Mouse (Mus musculus): ENCODE results near the gene Padi2. TPM values are rescaled to one million over a fixed set of nuclear protein-coding genes. Genes with fewer than 3 reads are reported as not detected.

Gene Padi2
- polyA plus RNA-seq, 1 experiment: 0.67 TPM

GRCm38 (mm10) chr4:140882365-140882764 is 23.8 kb upstream of the Padi2 start:
- no peak for DNase-seq (ENCODE audit: low read depth)
- TF ChIP-seq POLR2A (IDR thresholded peaks at IDR 0.05; ENCODE audit: borderline replicate concordance, extremely low read depth, insufficient read depth, insufficient read length, poor library complexity, severe bottlenecking): no peak
- peak; percentile 48 for TF ChIP-seq CTCF (IDR thresholded peaks at IDR 0.05; ENCODE audit: borderline replicate concordance, extremely low read depth, insufficient read depth, insufficient read length)

GRCm38 (mm10) chr4:140882981-140883380 is 23.2 kb upstream of the Padi2 start:
- no peak for TF ChIP-seq POLR2A (IDR thresholded peaks at IDR 0.05; ENCODE audit: borderline replicate concordance, extremely low read depth, insufficient read depth, insufficient read length, poor library complexity, severe bottlenecking)
- TF ChIP-seq CTCF (IDR thresholded peaks at IDR 0.05; ENCODE audit: borderline replicate concordance, extremely low read depth, insufficient read depth, insufficient read length): no peak

GRCm38 (mm10) chr4:140883852-140884251 is 22.3 kb upstream of the Padi2 start:
- DNase-seq (ENCODE audit: low read depth): peak; percentile 25
- TF ChIP-seq CTCF (IDR thresholded peaks at IDR 0.05; ENCODE audit: borderline replicate concordance, extremely low read depth, insufficient read depth, insufficient read length) (no peak), POLR2A (IDR thresholded peaks at IDR 0.05; ENCODE audit: borderline replicate concordance, extremely low read depth, insufficient read depth, insufficient read length, poor library complexity, severe bottlenecking) (no peak)

More at GRCm38 (mm10) chr4:140882981-140883380, 23.2 kb upstream of the Padi2 start:
- no peak for DNase-seq (ENCODE audit: low read depth)

DNA sequence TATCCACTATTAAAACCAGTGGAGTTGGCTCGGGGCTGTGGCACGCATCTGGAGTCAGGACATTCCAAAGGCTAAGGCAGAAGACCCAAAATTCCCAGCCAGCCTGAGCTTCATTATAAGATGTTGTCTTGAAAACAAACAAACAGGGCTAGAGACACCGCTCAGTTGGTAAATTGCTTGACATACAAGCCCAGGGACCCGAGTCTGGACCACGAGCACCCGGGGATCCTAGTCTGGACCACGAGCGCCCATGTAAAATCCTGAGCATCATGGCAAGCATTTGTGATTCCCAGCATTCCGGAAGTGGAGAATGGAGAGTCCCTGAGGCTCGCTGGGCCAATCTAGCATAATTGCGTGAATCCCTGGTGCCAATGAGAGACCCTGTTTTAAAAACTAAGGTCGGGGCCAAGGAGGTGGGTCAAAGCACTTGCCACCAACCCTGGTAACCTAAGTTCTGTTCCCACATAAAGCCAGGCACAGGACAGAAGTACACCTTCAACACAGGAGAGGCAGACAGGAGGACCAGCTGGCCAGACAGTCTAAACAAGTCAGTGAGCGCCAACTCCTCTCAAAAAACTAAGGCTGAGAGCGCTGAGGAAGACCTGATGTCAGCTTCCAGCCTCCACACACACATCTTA is 14.5 kb upstream of the Padi2 start:
- no peak for TF ChIP-seq CTCF (IDR thresholded peaks at IDR 0.05; ENCODE audit: borderline replicate concordance, extremely low read depth, insufficient read depth, insufficient read length)
- TF ChIP-seq POLR2A (IDR thresholded peaks at IDR 0.05; ENCODE audit: borderline replicate concordance, extremely low read depth, insufficient read depth, insufficient read length, poor library complexity, severe bottlenecking): no peak
- no peak for DNase-seq (ENCODE audit: low read depth)

DNA sequence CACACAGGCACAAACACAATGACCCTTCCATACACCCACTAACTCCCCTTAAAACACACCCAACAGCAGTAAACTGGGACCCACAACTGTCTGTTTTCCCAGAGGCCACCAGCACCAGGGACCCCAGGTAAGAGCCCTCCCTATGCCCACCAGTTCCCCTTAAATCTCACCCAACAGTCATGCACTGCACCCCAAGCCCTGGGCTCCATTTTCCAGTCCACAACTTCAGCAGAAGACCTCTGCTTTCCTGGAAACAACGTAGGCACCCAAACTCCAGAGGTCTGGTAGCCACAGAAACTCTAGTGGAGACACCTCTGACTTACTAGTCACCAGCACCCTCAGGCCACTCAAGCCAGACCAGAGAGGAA is 14.0 kb upstream of the Padi2 start:
- TF ChIP-seq POLR2A (IDR thresholded peaks at IDR 0.05; ENCODE audit: borderline replicate concordance, extremely low read depth, insufficient read depth, insufficient read length, poor library complexity, severe bottlenecking) (no peak), CTCF (IDR thresholded peaks at IDR 0.05; ENCODE audit: borderline replicate concordance, extremely low read depth, insufficient read depth, insufficient read length) (no peak)
- no peak for DNase-seq (ENCODE audit: low read depth)

- DNase-seq (ENCODE audit: low read depth): no peak
- TF ChIP-seq POLR2A (IDR thresholded peaks at IDR 0.05; ENCODE audit: borderline replicate concordance, extremely low read depth, insufficient read depth, insufficient read length, poor library complexity, severe bottlenecking) (no peak), CTCF (IDR thresholded peaks at IDR 0.05; ENCODE audit: borderline replicate concordance, extremely low read depth, insufficient read depth, insufficient read length) (no peak)
Measured at GRCm38 (mm10) chr4:140904776-140905425, 1.2 kb upstream of the Padi2 start.

DNA sequence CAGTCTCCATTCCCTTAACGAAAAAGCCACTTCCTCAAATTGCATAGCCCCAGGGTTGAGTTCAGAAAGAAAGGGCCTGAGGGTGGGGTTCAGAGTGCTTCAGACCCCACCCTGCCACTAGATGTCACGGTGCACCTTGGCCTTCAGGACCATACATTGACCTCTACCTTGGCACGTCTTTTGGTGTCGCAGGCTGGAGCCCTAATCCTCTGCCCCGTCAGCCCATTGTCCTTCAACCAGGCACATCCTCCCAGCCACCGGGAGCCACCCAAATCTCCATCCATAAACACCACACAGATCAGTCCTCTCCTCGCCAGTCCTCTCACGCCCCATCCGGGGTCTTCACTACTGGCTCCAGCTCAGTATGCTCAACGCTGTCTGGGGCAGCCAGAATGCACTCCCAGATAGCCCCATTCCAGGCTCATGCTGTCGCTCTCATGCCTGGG is 695 bp upstream of the Padi2 start:
- no peak for DNase-seq (ENCODE audit: low read depth)
- no peak for TF ChIP-seq POLR2A (IDR thresholded peaks at IDR 0.05; ENCODE audit: borderline replicate concordance, extremely low read depth, insufficient read depth, insufficient read length, poor library complexity, severe bottlenecking)
- no peak for TF ChIP-seq CTCF (IDR thresholded peaks at IDR 0.05; ENCODE audit: borderline replicate concordance, extremely low read depth, insufficient read depth, insufficient read length)

DNA sequence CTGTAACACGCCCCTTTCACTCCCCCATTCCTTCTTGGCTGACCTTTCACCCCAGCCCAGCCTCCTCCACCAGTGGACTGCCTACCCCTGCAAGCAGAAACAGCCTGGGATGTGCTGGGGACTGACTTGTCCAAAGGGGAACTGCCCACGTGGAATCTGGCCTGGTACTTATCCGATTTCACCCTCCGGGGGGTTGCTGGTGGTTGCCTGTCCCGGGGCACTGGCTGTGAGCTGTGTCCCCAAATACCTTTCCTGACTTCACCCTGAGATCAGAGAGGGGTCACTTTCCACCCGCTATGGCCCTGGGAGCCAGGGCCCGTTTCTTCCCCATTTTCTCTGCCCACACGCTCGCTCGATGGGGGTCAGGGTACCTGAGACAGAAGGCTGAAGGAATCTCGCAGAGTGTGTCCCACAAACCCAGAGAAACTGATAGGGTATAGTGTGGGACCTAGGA is 710 bp downstream of the Padi2 start:
- no peak for DNase-seq (ENCODE audit: low read depth)
- no peak for TF ChIP-seq CTCF (IDR thresholded peaks at IDR 0.05; ENCODE audit: borderline replicate concordance, extremely low read depth, insufficient read depth, insufficient read length)
- TF ChIP-seq POLR2A (IDR thresholded peaks at IDR 0.05; ENCODE audit: borderline replicate concordance, extremely low read depth, insufficient read depth, insufficient read length, poor library complexity, severe bottlenecking): no peak

DNA sequence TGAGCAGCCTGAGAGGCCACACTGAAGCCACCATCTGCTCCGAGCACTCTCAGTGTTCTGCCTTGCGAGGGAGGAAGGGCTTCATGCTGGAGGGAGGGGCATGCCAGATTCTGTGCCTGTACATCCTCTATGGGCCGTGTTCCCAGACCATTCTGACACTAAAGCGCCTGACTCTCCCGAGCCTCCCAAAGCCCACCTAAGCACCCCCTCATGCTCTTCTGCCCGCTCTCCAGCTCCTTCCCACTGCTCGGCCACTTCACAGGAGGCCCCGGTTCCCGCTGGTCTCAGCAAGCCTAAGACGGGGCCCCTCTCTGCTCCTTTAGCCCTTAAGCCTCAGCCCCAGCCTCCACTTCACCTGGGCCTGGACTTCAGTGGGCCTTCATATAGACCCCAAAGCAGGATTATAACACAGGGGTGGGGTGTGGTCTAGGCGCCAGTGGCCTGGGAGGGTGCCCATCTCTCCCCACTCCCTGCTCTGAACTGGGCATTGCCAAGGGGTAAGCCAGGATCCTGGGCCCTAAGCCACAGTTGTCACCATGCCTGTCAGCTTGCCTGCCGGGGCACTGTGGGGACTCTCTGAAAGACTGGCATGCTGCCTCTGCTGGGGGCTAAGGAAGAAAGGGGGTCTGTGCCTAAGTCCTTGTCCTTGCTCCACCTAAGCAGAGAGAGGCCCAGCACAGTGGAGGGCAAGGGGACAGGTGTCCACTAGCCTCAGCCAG is 1.3 kb downstream of the Padi2 start:
- TF ChIP-seq CTCF (IDR thresholded peaks at IDR 0.05; ENCODE audit: borderline replicate concordance, extremely low read depth, insufficient read depth, insufficient read length) (no peak), POLR2A (IDR thresholded peaks at IDR 0.05; ENCODE audit: borderline replicate concordance, extremely low read depth, insufficient read depth, insufficient read length, poor library complexity, severe bottlenecking) (no peak)
- DNase-seq (ENCODE audit: low read depth): no peak

DNA sequence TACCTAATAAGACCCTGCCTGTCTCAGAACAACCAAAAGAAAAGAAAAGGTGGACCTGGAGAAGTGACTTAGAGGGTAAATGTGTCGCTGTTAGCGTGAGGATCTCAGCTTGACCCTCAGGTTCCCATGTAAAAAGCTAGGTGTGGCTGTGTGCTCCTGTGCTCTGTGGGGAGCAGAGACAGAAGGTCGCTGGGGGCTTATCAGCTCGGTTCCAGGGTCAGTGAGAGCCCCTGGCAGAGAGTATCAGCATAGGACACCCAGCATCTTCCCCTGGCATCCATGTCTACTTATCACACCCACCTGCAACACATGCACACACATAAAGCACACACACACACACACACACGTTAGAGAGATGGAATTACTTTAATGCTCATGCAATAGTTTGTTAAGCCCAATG is 2.5 kb downstream of the Padi2 start:
- TF ChIP-seq CTCF (IDR thresholded peaks at IDR 0.05; ENCODE audit: borderline replicate concordance, extremely low read depth, insufficient read depth, insufficient read length): no peak
- TF ChIP-seq POLR2A (IDR thresholded peaks at IDR 0.05; ENCODE audit: borderline replicate concordance, extremely low read depth, insufficient read depth, insufficient read length, poor library complexity, severe bottlenecking): no peak
- DNase-seq (ENCODE audit: low read depth): no peak

DNA sequence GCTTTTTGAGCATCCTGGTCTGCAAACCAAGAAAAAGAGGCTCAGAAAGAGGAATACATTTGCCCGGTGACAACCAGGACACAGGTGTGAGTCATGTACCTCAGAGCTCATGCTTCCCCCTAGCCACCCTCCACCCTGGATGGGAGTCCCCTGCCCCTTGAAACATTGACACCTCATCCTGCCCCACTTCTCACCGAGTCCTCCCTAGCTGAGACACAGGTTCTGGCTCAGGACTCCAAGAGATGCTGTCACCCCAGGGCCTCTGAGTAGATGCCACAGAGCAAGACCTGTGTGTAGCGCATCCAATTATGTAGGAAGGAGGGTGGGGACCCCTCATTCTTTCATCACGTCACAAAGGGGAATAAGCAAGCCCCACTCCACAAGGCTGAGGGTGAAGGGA is 3.4 kb downstream of the Padi2 start:
- TF ChIP-seq POLR2A (IDR thresholded peaks at IDR 0.05; ENCODE audit: borderline replicate concordance, extremely low read depth, insufficient read depth, insufficient read length, poor library complexity, severe bottlenecking): no peak
- no peak for TF ChIP-seq CTCF (IDR thresholded peaks at IDR 0.05; ENCODE audit: borderline replicate concordance, extremely low read depth, insufficient read depth, insufficient read length)
- DNase-seq (ENCODE audit: low read depth): no peak
